Mouse (Mus musculus) C2C12 (cell line): ENCODE data around the gene Uso1. TPM values are rescaled to one million over a fixed set of nuclear protein-coding genes. Genes with fewer than 3 reads are reported as not detected.

Experiments
- H3K27me3 ChIP-seq: one replicate; pipeline ENCODE4 v1.6.1; 2011; ENCODE audit not compliant: control insufficient read depth, insufficient read depth, insufficient read length
- H3K36me3 ChIP-seq: one replicate; pipeline ENCODE4 v1.6.1; 2011; ENCODE audit not compliant: control insufficient read depth, insufficient read depth
- H3K4me3 ChIP-seq: one replicate; pipeline ENCODE4 v1.5.1; 2011; ENCODE audit warnings: mild to moderate bottlenecking, control low read depth; ENCODE audit not compliant: poor library complexity, insufficient read depth, severe bottlenecking
- H3K79me2 ChIP-seq: one replicate; pipeline ENCODE4 v1.6.1; 2011; ENCODE audit not compliant: control insufficient read depth, insufficient read depth
- H3K79me3 ChIP-seq: one replicate; pipeline ENCODE4 v1.6.1; 2011; ENCODE audit warnings: low read depth, control low read depth
- H3ac ChIP-seq: one replicate; pipeline ENCODE3; 2011; ENCODE audit warnings: low read depth; ENCODE audit not compliant: control insufficient read depth, insufficient read length
- CEBPB ChIP-seq: IDR thresholded peaks from one replicate; pipeline ENCODE4 v1.6.1; 2011; ENCODE audit warnings: low read depth, mild to moderate bottlenecking, control low read depth, moderate library complexity
- CTCF ChIP-seq: IDR thresholded peaks from one replicate; pipeline ENCODE4 v1.5.1; 2011; ENCODE audit not compliant: control insufficient read depth, insufficient read depth, insufficient read length
- FOSL1 ChIP-seq: IDR thresholded peaks from one replicate; pipeline ENCODE4 v1.8.0; 2011; ENCODE audit warnings: mild to moderate bottlenecking, low read length; ENCODE audit not compliant: poor library complexity, insufficient read depth, severe bottlenecking
- MAX ChIP-seq: IDR thresholded peaks from one replicate; pipeline ENCODE4 v1.6.1; 2011; ENCODE audit warnings: mild to moderate bottlenecking, control low read depth
- MYOD1 ChIP-seq: IDR thresholded peaks from one replicate; pipeline ENCODE4 v1.6.1; 2011; ENCODE audit warnings: low read depth; ENCODE audit not compliant: control insufficient read depth, insufficient read length
- MYOG ChIP-seq: IDR thresholded peaks from one replicate; pipeline ENCODE4 v1.6.1; 2011; ENCODE audit not compliant: control insufficient read depth, insufficient read length; ENCODE audit errors: extremely low read depth
- USF1 ChIP-seq: IDR thresholded peaks from one replicate; pipeline ENCODE4 v1.6.1; 2011; ENCODE audit warnings: low read depth, mild to moderate bottlenecking, control low read depth, moderate library complexity
- polyA plus RNA-seq: library from polyadenylated mRNA; unstranded; fragments of >200 nt; fragmentation: generic; extraction: Trizol; gene quantifications from one replicate; pipeline ENCODE4 v1.2.1, GENCODE M21; 2012; ENCODE audit warnings: missing spikeins

Gene Uso1
- polyA plus RNA-seq, 1 experiment, result 27.3 TPM

DNA sequence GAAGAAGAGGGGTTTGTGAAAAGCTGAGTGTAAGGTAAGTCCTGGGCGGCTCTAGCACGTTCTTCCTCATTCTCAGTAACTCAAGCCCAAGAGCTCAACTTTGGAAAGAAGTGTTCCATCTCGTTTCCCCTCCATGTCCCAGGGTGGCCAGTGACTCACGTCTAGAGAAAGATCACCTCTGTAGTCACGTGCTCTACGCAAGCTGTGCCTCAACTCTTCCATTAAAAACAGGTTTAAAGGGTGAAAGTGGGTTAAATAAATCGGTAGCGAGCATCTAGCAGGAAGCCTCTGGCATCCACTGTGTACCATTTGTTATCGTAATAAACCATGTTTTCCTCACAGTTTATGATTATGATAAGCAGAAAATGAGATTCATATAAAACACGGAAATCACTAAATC, 94.1 kb downstream of the Uso1 start:
- H3K27me3 ChIP-seq, result no peaks in the 10 kb centered on the region

GRCm38 (mm10) chr5:92233366-92233765, 95.6 kb downstream of the Uso1 start:
- TF ChIP-seq USF1 (no peak), FOSL1 (no peak), MAX (no peak), CEBPB (no peak), MYOG (no peak), CTCF (no peak), MYOD1 (no peak)
- H3K79me2 ChIP-seq, result no peaks in the 10 kb centered on the region
- H3K36me3 ChIP-seq, result no peaks in the 10 kb centered on the region
- H3K79me3 ChIP-seq, result no peaks in the 10 kb centered on the region
- H3K4me3 ChIP-seq, result no peak overlapping the region
- no peak overlapping the region for H3ac ChIP-seq
- H3K27me3 ChIP-seq, result no peaks in the 10 kb centered on the region

More for the DNA sequence above, 94.1 kb downstream of the Uso1 start:
- no peak for TF ChIP-seq MYOD1
- TF ChIP-seq USF1, result no peak
- TF ChIP-seq MAX, result no peak
- no peak for TF ChIP-seq CEBPB
- TF ChIP-seq MYOG, result no peak
- TF ChIP-seq CTCF, result no peak
- TF ChIP-seq FOSL1, result no peak
- Histone ChIP-seq H3ac (no peak overlapping the region), H3K36me3 (no peaks in the 10 kb centered on the region), H3K79me3 (no peaks in the 10 kb centered on the region), H3K4me3 (no peak overlapping the region), H3K79me2 (no peaks in the 10 kb centered on the region)

DNA sequence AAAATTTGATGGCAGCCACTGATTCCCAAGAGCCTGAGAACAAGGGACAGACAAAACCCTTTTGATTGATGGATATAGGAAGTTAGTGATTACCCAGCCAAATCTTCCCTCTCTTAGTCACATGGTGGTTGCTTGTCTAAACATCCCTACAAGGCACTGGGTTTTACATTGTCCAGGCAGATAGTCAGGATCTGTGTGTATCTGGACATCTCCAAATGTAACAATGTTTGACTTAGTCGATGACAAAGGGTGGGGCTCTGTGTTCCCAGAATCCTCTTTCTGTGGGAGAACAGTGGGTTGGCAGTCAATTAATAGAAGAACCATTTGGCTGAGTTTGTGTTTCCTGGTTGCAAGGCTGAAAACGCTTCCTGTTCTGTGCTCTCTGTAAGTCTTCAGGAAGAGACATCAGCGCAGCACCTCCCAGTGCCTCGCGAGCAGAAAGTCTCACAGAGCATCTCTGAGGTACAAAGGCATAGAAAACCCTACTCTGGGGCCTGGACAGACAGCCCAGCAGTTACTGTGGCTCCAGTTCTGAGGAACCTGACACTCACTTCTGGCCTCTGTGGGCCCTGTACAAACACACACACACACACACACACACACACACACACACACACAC, 97.3 kb downstream of the Uso1 start:
- H3K36me3 ChIP-seq, result no peaks in the 10 kb centered on the region
- peak; percentile 32 for TF ChIP-seq USF1
- TF ChIP-seq CEBPB, result no peak
- TF ChIP-seq MAX, result no peak
- no peaks in the 10 kb centered on the region for H3K27me3 ChIP-seq
- no peaks in the 10 kb centered on the region for H3K79me2 ChIP-seq
- H3K4me3 ChIP-seq, result peak overlapping the region; percentile 2
- H3K79me3 ChIP-seq, result no peaks in the 10 kb centered on the region
- H3ac ChIP-seq, result no peak overlapping the region

DNA sequence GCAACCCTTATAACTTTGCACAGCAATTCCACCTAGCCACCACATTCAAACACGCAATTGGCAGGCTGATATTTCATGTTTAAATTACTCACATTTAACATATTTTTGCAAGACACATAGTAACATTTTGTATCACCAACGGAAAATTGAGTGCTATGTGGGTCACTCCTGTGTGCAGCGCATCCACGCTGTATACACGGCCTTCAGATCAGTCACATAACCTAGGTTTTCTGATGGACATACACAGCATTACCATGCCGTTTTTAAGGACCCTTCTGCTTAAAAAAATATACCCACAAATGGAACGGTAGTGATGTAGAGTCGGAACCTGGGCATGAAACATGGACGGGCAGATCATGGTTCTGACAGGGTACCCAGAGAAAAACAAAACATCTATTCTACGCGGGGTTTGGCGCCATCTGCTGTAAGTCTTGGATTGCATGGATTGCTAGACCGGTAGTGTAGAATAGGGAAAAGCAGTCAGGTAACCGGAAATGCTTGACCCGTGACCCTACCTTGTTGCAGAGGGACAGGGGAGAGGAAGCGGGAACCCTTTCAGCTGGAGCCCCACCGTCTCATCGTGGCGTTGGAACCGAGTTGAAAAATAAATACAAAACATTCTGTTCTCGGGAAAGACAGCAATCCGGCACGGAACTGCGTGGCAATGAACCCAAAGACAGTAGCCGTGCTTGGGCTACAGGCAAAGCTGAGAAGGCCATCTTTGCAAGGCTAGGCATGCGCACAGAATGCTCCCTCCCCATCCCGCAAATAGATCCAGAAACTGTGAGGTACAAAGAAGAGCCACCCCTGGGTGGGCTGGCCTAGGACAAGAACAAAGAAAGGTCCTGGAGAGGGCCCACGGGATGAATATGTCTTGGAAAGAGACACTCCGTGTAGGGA, 101.8 kb downstream of the Uso1 start:
- TF ChIP-seq MYOD1, result no peak
- TF ChIP-seq CEBPB, result no peak
- TF ChIP-seq CTCF, result peak; percentile 43
- Histone ChIP-seq H3K36me3 (no peaks in the 10 kb centered on the region), H3K27me3 (no peaks in the 10 kb centered on the region), H3K79me3 (no peaks in the 10 kb centered on the region), H3K79me2 (no peaks in the 10 kb centered on the region), H3K4me3 (no peak overlapping the region), H3ac (no peak overlapping the region)

- H3K79me3 ChIP-seq, result no peaks in the 10 kb centered on the region
- TF ChIP-seq CTCF, result no peak
- TF ChIP-seq MYOG, result no peak
- TF ChIP-seq FOSL1, result no peak
- TF ChIP-seq USF1, result no peak
- TF ChIP-seq MYOD1, result no peak
- no peak for TF ChIP-seq CEBPB
- no peak for TF ChIP-seq MAX
- H3K4me3 ChIP-seq, result no peak overlapping the region
- no peak overlapping the region for H3ac ChIP-seq
- H3K27me3 ChIP-seq, result no peaks in the 10 kb centered on the region
- H3K79me2 ChIP-seq, result no peaks in the 10 kb centered on the region
- H3K36me3 ChIP-seq, result no peaks in the 10 kb centered on the region
Observed at GRCm38 (mm10) chr5:92240769-92241168, 103.0 kb downstream of the Uso1 start.

DNA sequence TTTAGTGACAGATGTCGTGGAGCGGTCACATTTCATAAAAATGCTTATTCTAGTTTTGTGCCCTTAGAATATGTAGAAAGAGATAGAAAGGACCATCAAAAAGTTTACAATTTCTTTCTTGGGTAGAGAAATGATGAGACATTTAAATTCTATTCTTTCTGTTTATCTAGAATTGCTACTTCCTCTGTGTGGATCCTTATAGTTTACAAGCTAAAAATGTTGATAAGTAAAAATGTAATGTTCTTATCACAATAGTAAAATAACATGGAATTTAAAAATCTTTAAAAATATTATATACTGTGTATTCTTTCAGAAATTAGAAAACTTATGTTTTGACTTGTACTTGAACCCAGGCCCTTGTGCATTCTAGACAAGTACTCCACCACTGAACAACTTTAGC, 107.2 kb downstream of the Uso1 start:
- no peaks in the 10 kb centered on the region for H3K27me3 ChIP-seq

More for the DNA sequence above, 107.2 kb downstream of the Uso1 start:
- H3ac ChIP-seq, result no peak overlapping the region
- H3K79me2 ChIP-seq, result no peaks in the 10 kb centered on the region
- H3K79me3 ChIP-seq, result no peaks in the 10 kb centered on the region
- no peak overlapping the region for H3K4me3 ChIP-seq
- no peaks in the 10 kb centered on the region for H3K36me3 ChIP-seq
- TF ChIP-seq MAX, result no peak
- TF ChIP-seq CTCF, result no peak
- no peak for TF ChIP-seq CEBPB
- TF ChIP-seq MYOD1, result no peak
- TF ChIP-seq FOSL1, result no peak
- TF ChIP-seq USF1, result no peak
- no peak for TF ChIP-seq MYOG
